Mouse (Mus musculus): ENCODE measurements at regions not wholly inside any gene's neighbourhood (a gene's known extent, or its start where the extent isn't known, plus 50 kb on each side); places are given as distances from the start of the nearest gene placed in this dataset.

DNA sequence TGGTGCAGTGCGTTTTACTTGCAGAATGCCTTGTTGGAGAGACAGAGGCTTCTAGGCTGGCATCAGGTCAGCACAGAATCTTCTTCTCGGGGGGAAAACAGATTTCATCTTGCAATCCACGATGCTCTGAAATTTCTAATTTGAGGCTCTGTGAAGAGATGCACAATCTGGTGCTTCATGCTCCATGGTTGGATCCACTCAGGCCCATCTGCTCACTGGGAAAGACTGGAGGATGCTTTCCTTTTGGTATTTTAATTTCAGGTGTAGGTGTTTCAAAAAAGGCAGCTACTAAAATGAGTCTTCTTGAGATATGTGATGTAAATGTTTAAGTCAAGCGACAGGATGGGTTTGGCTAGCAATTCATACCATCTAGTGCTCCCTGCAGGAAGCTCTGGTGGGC, 938.1 kb downstream of the Slc4a3 start:
- Histone ChIP-seq H3K36me3 (ENCODE audit: control insufficient read depth, insufficient read depth, low read length) (no peaks in the 10 kb centered on the region), H3K9me3 (ENCODE audit: control insufficient read depth, low read length) (no peaks in the 10 kb centered on the region), H3K27me3 (replicated peaks; ENCODE audit: control insufficient read depth, insufficient read depth, low read length) (no peaks in the 10 kb centered on the region), H3K9ac (ENCODE audit: low read depth, low read length) (no peak overlapping the region), H3K27ac (ENCODE audit: low read length) (no peak overlapping the region), H3K4me2 (ENCODE audit: low read depth, low read length) (no peak overlapping the region), H3K4me3 (ENCODE audit: low read length) (no peak overlapping the region), H3K4me1 (ENCODE audit: control insufficient read depth, insufficient read depth, low read length) (no peaks in the 10 kb centered on the region)
- no peak for ATAC-seq
- WGBS, result 88% methylated on average over 4 of the region's 4 CpGs

DNA sequence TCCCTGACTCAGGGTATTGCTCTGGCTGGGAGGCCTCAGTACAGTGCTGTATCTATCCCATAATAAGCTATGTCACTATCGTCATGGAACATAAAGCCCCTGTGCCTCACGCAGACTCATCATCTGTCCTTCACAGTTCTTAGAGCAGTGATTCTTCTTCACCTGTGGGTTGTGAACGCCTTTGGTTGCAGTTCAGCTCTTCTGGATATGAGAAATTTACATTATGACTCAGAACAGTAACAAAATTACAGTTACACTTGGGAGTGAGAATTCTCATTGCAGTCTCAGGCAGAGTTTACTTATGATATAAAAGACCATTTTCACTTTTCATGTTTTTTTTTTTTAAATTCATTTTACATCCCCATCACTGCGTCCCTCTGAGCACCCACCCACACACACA, 941.4 kb downstream of the Slc4a3 start:
- H3K36me3 ChIP-seq (ENCODE audit: control insufficient read depth, insufficient read depth, low read length), result no peaks in the 10 kb centered on the region
- H3K4me1 ChIP-seq (ENCODE audit: control insufficient read depth, insufficient read depth, low read length), result peaks cover 6% of the 10 kb centered on the region; the same call in 1 of the 2 replicates
- no peak overlapping the region for H3K4me2 ChIP-seq (ENCODE audit: low read depth, low read length)
- ATAC-seq, result no peak
- H3K4me3 ChIP-seq (ENCODE audit: low read length), result no peak overlapping the region
- no peak overlapping the region for H3K9ac ChIP-seq (ENCODE audit: low read depth, low read length)
- H3K27ac ChIP-seq (ENCODE audit: low read length), result no peak overlapping the region
- 88% methylated on average over 4 of the region's 4 CpGs for WGBS
- no peaks in the 10 kb centered on the region for H3K27me3 ChIP-seq (replicated peaks; ENCODE audit: control insufficient read depth, insufficient read depth, low read length)
- H3K9me3 ChIP-seq (ENCODE audit: control insufficient read depth, low read length), result no peaks in the 10 kb centered on the region

DNA sequence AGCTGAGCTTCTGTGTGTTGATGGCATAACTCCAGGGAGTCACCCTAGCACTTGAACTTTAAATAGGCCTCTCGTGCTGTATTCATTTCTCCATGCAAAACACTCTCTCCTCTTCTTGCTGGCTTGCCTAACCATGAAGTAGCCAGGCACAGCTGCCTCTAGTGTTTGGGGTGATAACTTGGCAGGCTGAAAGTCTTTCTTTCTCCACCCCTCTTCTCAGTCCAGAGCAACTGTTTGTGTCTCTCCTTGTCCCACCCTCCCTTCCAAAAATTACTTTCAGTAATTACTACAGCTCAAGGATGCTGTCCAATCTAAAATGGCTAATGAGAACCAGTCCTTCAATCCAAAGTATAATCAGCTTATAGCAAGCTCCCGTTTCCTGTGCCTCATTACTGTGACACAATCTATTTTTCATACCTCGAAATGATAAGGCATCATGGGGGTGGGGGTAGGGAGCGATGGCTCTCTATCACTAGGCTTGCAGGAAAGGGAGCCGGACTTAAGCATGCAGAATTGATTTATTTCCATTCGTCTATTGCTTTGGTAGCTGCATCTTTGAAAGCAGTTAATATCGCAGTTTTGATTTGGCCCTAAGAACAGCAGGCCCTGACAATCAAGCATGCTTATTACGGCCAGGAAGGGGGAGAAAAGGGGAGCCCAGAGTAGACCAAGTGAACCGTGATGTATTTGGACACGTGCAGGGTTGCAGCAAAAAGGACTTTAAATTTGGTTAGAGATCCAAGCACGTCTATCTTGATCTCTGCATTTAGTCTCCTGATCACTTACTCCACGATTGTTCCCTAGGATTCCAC, 943.8 kb downstream of the Slc4a3 start:
- H3K9ac ChIP-seq (ENCODE audit: low read depth, low read length), result no peak overlapping the region
- H3K36me3 ChIP-seq (ENCODE audit: control insufficient read depth, insufficient read depth, low read length), result no peaks in the 10 kb centered on the region
- H3K27me3 ChIP-seq (replicated peaks; ENCODE audit: control insufficient read depth, insufficient read depth, low read length), result no peaks in the 10 kb centered on the region
- 64% methylated on average over 12 of the region's 12 CpGs for WGBS
- H3K4me1 ChIP-seq (ENCODE audit: control insufficient read depth, insufficient read depth, low read length), result peaks cover 6% of the 10 kb centered on the region; the same call in 1 of the 2 replicates
- H3K27ac ChIP-seq (ENCODE audit: low read length), result no peak overlapping the region
- no peak overlapping the region for H3K4me3 ChIP-seq (ENCODE audit: low read length)
- H3K4me2 ChIP-seq (ENCODE audit: low read depth, low read length), result no peak overlapping the region
- no peak for ATAC-seq
- H3K9me3 ChIP-seq (ENCODE audit: control insufficient read depth, low read length), result no peaks in the 10 kb centered on the region

DNA sequence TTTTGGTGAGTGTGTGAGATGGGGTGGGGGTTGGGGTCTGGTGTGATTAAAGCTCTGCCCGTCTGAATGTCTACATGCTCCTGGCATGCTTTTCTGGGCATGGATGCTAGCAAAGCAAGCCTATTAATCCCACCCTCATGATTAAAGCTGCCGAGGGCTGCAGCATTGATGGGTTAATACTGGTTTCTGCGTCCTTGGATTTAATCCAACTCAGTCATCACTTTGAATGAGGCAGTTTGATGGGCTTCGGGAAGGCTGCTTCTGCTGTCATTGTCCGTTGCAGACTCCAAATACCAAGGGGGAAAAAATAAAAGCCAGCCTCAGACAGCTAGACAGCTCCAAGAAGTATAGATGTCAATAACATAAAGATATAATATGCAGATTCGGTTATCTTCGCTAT, 944.7 kb downstream of the Slc4a3 start:
- H3K27ac ChIP-seq (ENCODE audit: low read length), result no peak overlapping the region
- H3K4me2 ChIP-seq (ENCODE audit: low read depth, low read length), result no peak overlapping the region
- 51% methylated on average over 7 of the region's 7 CpGs for WGBS
- peaks cover 6% of the 10 kb centered on the region; the same call in 1 of the 2 replicates for H3K4me1 ChIP-seq (ENCODE audit: control insufficient read depth, insufficient read depth, low read length)
- H3K36me3 ChIP-seq (ENCODE audit: control insufficient read depth, insufficient read depth, low read length), result no peaks in the 10 kb centered on the region
- ATAC-seq, result no peak
- H3K4me3 ChIP-seq (ENCODE audit: low read length), result no peak overlapping the region
- no peaks in the 10 kb centered on the region for H3K9me3 ChIP-seq (ENCODE audit: control insufficient read depth, low read length)
- H3K27me3 ChIP-seq (replicated peaks; ENCODE audit: control insufficient read depth, insufficient read depth, low read length), result no peaks in the 10 kb centered on the region
- no peak overlapping the region for H3K9ac ChIP-seq (ENCODE audit: low read depth, low read length)

DNA sequence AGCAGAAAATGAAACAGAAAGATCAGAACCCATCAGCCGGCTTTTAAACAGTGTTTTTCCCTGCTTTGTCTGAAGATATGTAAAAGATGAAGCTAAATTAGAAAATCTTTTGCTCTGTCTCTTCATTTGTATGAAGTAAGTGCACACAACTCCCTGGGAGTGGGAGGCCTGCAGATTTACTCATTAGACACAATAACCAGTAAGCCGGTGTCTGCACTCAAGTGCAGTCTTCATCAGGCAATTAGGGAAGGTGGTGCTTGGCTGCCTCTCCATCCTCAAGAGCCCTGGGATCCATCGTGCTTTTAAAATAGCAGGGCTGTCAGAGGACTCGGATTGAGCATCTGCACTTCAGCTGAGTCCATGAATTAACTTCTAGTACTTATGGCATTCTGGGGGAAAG, 945.1 kb downstream of the Slc4a3 start:
- 55% methylated on average over 4 of the region's 4 CpGs for WGBS
- ATAC-seq, result no peak

DNA sequence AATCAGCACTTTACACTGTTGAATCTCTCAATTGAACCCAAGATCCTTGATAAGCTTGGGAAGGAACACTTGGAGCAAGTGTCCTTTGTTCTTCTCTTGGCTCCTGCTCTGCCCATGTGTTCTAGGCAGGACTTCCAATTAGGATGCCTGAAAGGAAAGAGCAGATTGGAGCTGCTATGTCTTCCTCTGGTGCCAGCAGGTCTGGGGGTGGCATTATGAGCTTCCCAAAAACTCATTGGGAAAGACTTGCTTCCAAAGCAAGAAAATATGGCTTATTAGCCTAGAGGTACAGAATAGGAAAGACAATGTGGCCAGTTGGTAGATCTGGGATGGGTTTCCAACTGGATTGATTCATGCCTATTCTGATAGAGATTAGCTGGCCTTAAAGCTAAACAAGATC, 959.1 kb downstream of the Slc4a3 start:
- Histone ChIP-seq H3K9me3 (ENCODE audit: control insufficient read depth, low read length) (no peaks in the 10 kb centered on the region), H3K4me2 (ENCODE audit: low read depth, low read length) (no peak overlapping the region), H3K4me3 (ENCODE audit: low read length) (no peak overlapping the region), H3K4me1 (ENCODE audit: control insufficient read depth, insufficient read depth, low read length) (no peaks in the 10 kb centered on the region), H3K27me3 (replicated peaks; ENCODE audit: control insufficient read depth, insufficient read depth, low read length) (no peaks in the 10 kb centered on the region), H3K27ac (ENCODE audit: low read length) (no peak overlapping the region), H3K9ac (ENCODE audit: low read depth, low read length) (no peak overlapping the region), H3K36me3 (ENCODE audit: control insufficient read depth, insufficient read depth, low read length) (no peaks in the 10 kb centered on the region)
- ATAC-seq, result no peak

More for the DNA sequence above, 945.1 kb downstream of the Slc4a3 start:
- Histone ChIP-seq H3K9me3 (ENCODE audit: control insufficient read depth, low read length) (no peaks in the 10 kb centered on the region), H3K27me3 (replicated peaks; ENCODE audit: control insufficient read depth, insufficient read depth, low read length) (no peaks in the 10 kb centered on the region), H3K4me2 (ENCODE audit: low read depth, low read length) (no peak overlapping the region), H3K4me1 (ENCODE audit: control insufficient read depth, insufficient read depth, low read length) (peaks cover 6% of the 10 kb centered on the region; the same call in 1 of the 2 replicates), H3K27ac (ENCODE audit: low read length) (no peak overlapping the region), H3K4me3 (ENCODE audit: low read length) (no peak overlapping the region), H3K36me3 (ENCODE audit: control insufficient read depth, insufficient read depth, low read length) (no peaks in the 10 kb centered on the region), H3K9ac (ENCODE audit: low read depth, low read length) (no peak overlapping the region)

DNA sequence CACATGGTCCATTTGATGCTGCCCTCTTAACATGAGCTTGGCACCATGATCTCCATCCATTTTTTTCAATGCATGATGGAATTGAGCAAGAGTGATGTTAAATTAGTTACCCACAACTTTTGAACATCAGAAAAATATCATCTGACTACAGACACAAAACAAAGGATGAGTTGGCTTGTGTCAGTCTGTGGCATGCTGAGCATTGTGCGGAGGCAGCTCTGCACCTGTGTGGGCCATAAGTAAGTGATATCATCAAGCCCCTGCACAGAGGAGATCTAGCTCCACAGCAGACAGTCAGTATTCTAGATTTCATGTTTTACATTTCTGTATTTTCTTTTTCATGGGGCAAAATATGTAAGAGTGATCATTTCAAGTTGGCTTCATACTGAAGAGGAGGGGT, 962.8 kb downstream of the Slc4a3 start:
- no peak for ATAC-seq
- WGBS, result 91% methylated on average over 1 of the region's 1 CpGs
- H3K27ac ChIP-seq (ENCODE audit: low read length), result no peak overlapping the region
- H3K27me3 ChIP-seq (replicated peaks; ENCODE audit: control insufficient read depth, insufficient read depth, low read length), result no peaks in the 10 kb centered on the region
- H3K9ac ChIP-seq (ENCODE audit: low read depth, low read length), result no peak overlapping the region
- H3K9me3 ChIP-seq (ENCODE audit: control insufficient read depth, low read length), result no peaks in the 10 kb centered on the region
- no peak overlapping the region for H3K4me3 ChIP-seq (ENCODE audit: low read length)
- no peaks in the 10 kb centered on the region for H3K36me3 ChIP-seq (ENCODE audit: control insufficient read depth, insufficient read depth, low read length)
- no peak overlapping the region for H3K4me2 ChIP-seq (ENCODE audit: low read depth, low read length)
- H3K4me1 ChIP-seq (ENCODE audit: control insufficient read depth, insufficient read depth, low read length), result no peaks in the 10 kb centered on the region

DNA sequence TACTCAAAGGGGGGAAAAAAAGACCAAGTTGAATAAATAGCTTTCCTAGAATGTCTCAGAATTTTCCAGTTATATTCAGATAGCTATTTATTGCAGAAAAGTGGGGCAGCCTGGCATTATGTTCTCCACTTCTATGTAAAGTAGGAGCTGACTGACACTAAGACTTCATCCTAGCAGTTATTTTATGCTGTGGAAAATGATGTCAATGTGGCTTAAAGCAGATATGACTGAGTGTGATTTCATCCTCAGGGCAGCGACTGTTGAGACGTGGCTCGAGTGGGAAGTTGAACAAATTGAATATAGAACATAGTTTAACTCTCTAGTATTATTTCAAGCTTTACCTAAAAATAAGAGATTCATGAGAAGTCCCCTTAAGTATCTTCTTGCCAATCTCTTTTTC, 963.4 kb downstream of the Slc4a3 start:
- H3K4me3 ChIP-seq (ENCODE audit: low read length), result no peak overlapping the region
- no peak for ATAC-seq

DNA sequence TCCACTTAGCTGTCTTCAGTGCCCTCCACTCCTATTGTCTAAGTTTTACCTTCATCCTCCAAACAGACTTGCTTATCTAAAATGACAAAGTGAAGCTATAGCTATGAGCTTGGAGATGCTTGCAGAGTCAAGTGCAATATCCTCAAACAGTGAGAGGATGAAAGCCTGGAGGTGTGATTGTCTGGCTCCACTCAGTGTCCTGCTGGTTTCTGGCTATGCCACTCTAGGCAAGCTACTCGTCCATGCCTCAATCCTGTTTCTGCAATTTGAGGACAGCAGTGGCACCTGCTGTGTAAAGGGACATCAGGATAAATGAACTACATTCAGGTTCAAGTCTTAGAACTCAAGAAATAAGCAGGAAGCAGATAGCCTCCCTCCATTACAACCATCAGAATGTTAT, 966.1 kb downstream of the Slc4a3 start:
- no peak overlapping the region for H3K4me2 ChIP-seq (ENCODE audit: low read depth, low read length)
- no peak for ATAC-seq
- no peak overlapping the region for H3K9ac ChIP-seq (ENCODE audit: low read depth, low read length)
- no peaks in the 10 kb centered on the region for H3K36me3 ChIP-seq (ENCODE audit: control insufficient read depth, insufficient read depth, low read length)
- no peaks in the 10 kb centered on the region for H3K27me3 ChIP-seq (replicated peaks; ENCODE audit: control insufficient read depth, insufficient read depth, low read length)
- H3K27ac ChIP-seq (ENCODE audit: low read length), result no peak overlapping the region
- no peaks in the 10 kb centered on the region for H3K4me1 ChIP-seq (ENCODE audit: control insufficient read depth, insufficient read depth, low read length)
- WGBS, result 69% methylated on average over 1 of the region's 1 CpGs
- no peak overlapping the region for H3K4me3 ChIP-seq (ENCODE audit: low read length)
- no peaks in the 10 kb centered on the region for H3K9me3 ChIP-seq (ENCODE audit: control insufficient read depth, low read length)

More for the DNA sequence above, 963.4 kb downstream of the Slc4a3 start:
- Histone ChIP-seq H3K9me3 (ENCODE audit: control insufficient read depth, low read length) (no peaks in the 10 kb centered on the region), H3K27ac (ENCODE audit: low read length) (no peak overlapping the region), H3K4me2 (ENCODE audit: low read depth, low read length) (no peak overlapping the region), H3K4me1 (ENCODE audit: control insufficient read depth, insufficient read depth, low read length) (no peaks in the 10 kb centered on the region), H3K27me3 (replicated peaks; ENCODE audit: control insufficient read depth, insufficient read depth, low read length) (no peaks in the 10 kb centered on the region), H3K9ac (ENCODE audit: low read depth, low read length) (no peak overlapping the region), H3K36me3 (ENCODE audit: control insufficient read depth, insufficient read depth, low read length) (no peaks in the 10 kb centered on the region)
- 88% methylated on average over 3 of the region's 3 CpGs for WGBS

DNA sequence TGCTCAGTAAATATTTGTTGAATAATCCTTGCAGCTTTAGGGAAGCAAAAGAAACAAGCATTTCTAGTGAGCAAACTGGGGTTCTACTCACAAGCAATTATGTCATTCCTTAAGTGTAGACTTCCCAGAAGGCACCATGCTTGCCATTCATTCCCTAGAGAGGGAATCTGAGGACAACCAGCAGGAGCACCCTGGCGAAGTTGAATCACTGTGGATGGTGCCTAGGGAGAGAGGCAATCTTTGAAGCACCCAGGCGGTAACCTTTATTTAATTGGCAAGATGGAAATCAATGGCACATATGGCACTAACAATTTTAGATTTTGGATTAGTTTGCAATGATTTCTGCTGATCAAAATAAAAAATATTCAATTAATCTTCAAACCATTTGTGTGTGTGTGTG, 967.4 kb downstream of the Slc4a3 start:
- Histone ChIP-seq H3K4me1 (ENCODE audit: control insufficient read depth, insufficient read depth, low read length) (no peaks in the 10 kb centered on the region), H3K9me3 (ENCODE audit: control insufficient read depth, low read length) (no peaks in the 10 kb centered on the region), H3K27ac (ENCODE audit: low read length) (no peak overlapping the region), H3K36me3 (ENCODE audit: control insufficient read depth, insufficient read depth, low read length) (no peaks in the 10 kb centered on the region), H3K4me3 (ENCODE audit: low read length) (no peak overlapping the region), H3K4me2 (ENCODE audit: low read depth, low read length) (no peak overlapping the region), H3K9ac (ENCODE audit: low read depth, low read length) (no peak overlapping the region), H3K27me3 (replicated peaks; ENCODE audit: control insufficient read depth, insufficient read depth, low read length) (no peaks in the 10 kb centered on the region)
- 83% methylated on average over 2 of the region's 2 CpGs for WGBS
- no peak for ATAC-seq

Measured in intestine, embryonic 16.5 days (tissue).